Mouse (Mus musculus) cerebellum, postnatal 25 days (tissue): Measurements from ENCODE around the gene Scaf1.

ENCODE experiments used
- DNase-seq, 2 experiments: peaks; one replicate each; pipeline ENCODE4 v3.0.0; 2021; ENCODE audit warnings: mixed read lengths in 2 of 2

Gene Scaf1

DNA sequence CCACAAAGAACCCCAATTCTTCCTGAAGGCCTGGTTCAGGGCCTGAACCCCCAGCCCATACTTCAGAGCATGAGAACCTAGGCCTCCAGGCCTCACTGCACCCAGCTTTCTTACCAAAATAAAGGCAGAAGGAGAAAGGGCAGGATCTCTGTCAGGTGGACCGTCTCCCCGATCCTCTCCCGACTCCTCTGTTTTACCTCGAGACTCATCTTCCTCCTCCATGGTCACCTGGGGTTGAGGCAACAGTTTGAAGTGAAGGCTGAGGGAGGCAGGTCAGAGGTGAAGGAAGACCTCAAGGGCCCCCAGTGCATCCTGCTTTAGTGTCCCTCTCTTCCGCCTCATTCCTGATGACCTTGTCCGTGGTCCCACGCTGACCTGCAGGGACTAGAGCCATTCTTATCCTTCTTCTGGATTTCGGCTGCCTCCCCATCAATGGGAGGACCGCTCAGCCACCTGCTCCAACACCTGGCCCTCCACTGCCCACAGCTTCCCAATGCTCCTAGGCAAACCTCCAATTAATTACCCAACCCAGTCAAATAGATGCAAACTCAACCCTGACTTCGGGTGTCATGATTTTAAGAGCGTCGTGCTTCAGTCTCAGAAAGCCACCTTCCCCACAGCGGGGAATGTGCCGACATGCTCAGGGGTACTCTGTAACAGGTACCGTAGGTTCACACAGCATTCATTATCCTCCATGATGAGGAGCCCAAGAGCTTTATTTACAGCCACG lies 2.6 kb downstream of the Scaf1 start:
- DNase-seq: no peak

DNA sequence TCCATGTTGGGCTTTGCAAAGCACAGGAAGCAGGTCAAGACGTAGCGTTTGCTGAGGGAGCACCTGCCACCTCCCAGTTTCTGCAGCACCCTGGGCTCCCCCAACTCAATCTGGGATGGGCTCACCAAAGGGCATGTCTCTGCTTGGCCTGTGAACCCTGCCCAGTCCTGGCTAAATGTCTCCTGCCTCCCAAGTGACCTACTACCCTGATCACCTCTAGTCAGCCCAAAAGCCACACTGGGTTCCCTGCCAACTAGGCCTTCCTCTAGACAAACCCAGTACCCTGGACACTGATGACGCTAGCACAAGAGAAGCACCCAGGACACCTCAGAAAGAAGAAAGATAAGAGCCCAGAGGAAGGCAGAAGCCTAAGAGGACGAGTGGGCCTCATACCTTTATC lies 3.3 kb downstream of the Scaf1 start:
- no peak for DNase-seq

GRCm38 (mm10) chr7:45012011-45012410 lies 4.2 kb downstream of the Scaf1 start:
- no peak for DNase-seq

DNA sequence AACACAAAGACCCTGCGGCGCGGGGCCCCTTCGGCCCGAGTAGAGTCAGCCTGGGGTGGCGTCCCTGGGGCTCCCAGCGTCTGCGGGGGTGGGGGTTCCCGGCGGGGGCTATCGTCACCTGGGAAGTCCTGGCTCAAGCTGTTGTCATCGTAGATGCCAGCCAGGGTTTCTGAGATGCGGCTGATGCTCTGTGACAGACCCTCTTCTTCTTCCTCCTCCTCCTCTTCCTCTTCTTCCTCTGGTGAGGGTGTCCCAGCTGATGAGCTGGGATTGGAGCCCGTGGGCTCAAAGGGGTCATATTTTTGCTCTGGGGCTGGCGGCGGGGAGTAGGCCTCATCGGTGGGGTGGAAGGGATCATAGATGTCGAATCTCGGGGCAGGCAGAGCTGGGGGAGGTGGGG lies 7.8 kb downstream of the Scaf1 start:
- peak in 1 of 2 experiments; percentile 33 for DNase-seq

GRCm38 (mm10) chr7:45007846-45008245 lies 8.3 kb downstream of the Scaf1 start:
- peak in 1 of 2 experiments; percentile 20 for DNase-seq

- DNase-seq: no peak
Measured at GRCm38 (mm10) chr7:45007141-45007540, 9.0 kb downstream of the Scaf1 start.

DNA sequence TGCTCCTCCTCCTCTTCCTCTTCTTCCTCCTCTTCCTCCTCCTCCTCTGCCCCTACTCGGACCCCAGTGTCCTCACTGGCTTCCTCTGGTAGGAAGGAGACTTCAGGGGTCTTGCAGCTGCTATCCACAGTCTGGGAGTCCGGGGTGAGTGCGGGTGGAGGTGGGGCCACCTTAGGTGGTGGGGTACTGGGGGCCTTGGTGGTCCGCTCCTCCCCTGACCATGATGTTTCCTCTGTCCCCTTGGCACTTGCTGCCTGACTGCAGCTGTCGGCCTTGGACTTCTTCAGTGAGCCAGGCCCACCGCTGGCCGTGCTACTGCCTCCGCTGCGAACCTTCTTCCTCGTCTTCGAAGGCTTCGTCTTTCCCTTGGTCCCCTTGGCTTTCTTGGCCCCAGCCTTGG lies 9.7 kb downstream of the Scaf1 start:
- peak in 1 of 2 experiments; percentile 17 for DNase-seq

DNA sequence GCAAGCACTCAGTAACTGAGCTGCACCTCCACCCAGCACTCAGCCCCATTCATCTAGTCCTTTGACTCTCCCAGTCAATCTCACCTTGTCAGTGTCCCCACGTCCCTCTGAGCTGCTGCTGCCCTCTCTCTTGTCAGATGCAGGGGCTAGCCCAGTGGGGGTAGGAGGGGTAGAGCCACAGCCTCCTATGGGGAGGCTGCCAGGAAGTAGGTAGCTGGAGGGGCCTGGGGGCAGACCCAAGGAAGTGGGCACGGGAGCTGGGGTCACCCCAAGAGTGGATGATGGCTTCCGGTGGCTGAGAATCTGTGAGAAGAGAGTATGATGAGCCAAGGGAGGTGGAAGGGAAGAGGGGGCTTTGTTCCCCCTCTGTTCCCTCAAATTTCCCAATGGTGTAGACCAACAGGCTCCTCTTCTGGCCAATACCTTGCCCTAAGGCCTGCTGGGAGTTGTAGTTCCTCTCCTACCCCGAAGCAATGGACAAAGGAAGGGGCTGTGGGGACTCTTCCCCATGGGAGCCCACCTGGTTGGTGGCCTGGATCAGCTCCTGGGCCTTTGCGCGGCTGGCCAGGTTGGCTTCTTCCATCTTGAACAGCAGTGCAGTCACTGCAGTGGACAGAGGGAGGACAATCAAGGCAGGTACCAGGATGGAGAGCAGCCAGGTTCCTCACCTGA lies 10.7 kb downstream of the Scaf1 start:
- DNase-seq: no peak

DNA sequence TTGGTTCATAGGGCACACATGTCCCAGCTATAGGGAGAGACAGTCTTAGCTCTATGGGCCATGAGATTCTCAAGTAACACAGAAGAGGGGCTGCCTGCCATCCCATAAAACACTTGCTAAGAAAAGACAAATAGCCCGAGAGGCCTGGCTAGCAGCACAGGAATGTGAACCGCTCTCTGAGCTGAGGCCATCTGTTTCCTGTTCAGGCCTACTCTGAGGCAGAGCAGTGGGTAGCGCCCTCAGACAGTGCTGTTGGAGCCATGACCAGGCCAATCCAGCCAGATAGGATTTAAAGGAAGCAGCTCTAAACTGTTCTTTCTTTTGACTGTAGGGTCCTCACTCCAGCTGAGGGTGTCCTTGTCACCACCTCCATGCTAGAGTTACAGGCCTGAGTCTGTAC lies 11.6 kb downstream of the Scaf1 start:
- DNase-seq: no peak

- peak; percentile 45 to 67 for DNase-seq
Measured at GRCm38 (mm10) chr7:45002440-45002839, 13.7 kb downstream of the Scaf1 start.

DNA sequence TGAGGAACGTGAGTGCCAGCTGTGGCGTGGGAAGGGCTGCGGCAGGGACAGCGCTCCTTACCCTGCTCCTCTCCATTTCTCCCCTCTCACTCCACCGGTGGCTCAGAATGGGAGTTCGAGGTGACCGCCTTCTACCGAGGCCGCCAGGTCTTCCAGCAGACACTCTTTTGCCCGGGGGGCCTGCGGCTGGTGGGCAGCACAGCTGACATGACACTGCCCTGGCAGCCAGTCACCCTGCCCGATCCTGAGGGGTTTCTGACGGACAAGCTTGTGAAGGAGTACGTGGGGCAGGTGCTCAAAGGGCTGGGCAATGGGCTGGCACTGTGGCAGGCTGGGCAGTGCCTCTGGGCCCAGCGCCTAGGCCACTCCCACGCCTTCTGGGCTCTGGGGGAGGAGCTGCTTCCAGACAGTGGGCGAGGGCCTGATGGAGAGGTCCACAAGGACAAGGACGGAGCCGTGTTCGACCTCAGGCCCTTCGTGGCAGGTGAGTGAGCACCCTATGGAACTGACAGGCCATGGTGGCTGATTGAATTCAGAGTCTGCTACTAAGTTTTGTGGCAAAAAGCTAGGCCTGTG lies 15.5 kb downstream of the Scaf1 start:
- DNase-seq: no peak

DNA sequence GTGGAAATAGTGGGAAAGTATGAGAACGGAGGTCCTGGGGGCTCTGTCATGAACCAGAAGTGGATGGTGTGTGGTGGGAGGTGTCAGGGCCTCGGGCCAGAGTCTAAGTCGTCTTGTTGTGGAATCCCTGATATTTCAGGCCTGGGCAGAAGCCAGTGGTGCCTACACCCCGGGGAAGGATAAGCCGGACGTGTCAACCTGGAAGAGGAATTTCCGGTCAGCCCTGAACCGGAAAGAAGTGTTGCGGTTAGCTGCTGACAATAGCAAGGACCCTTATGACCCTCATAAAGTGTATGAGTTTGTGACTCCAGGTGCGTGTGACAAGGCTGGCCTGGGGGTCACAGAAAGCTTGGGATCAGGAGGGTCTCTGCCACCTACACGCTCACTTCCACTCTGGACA lies 16.4 kb downstream of the Scaf1 start:
- no peak for DNase-seq

- DNase-seq: peak; percentile 53 to 67
Measured at GRCm38 (mm10) chr7:44998501-44998955, 17.6 kb downstream of the Scaf1 start, which contains the start of gene Bcl2l12. Bcl2l12 (minus strand) TSS chr7:44998712.

DNA sequence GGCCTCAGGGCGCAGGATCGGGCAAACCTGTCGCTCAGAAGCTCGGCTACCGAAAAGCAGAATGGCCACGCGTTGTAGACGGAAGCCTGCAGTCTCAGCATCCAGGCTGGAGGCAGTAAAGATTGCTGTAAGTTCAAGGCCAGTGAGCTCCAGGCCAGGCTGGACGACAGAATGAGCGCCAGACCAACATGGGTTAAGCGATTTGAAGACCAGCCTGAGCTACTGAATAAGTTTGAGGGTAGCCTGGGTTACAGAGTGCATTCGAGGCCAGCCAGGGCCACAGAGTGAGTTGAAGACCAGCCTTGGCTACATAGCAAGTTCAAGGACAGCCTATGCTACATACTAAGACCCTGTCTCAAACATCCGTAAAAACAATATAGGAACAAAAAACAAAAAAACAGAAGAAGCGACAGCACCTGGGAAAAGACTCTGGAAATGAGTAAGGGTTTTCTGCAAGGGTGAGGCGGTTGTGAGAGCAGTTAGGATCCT lies 18.2 kb downstream of the Scaf1 start:
- DNase-seq: no peak

- DNase-seq: peak; percentile 96 to 97
Measured at GRCm38 (mm10) chr7:44997231-44997939, 18.8 kb downstream of the Scaf1 start, which contains the start of gene Irf3. Irf3 (plus strand) TSS chr7:44997648.

DNA sequence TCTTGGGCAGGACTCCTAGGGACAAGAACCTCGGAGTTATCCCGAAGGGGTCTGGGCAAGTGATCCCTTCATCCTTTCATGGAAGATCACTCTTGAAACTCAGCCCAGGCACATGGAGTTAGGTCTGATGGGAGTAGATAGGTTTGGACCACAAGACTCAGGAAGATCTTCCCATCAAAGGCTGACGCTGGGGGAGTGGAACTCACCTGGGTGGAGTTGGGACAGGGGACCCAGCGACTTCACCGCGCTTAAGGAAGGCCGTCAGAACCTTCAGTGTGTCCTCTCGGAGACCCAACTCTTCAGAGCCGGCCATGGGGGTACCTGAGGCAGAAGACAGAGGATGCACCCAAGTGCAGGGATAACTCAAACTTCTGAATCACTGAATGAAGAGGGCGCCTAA lies 19.5 kb downstream of the Scaf1 start:
- no peak for DNase-seq

- no peak for DNase-seq
Measured at GRCm38 (mm10) chr7:44986879-44987718, 29.1 kb downstream of the Scaf1 start.

DNA sequence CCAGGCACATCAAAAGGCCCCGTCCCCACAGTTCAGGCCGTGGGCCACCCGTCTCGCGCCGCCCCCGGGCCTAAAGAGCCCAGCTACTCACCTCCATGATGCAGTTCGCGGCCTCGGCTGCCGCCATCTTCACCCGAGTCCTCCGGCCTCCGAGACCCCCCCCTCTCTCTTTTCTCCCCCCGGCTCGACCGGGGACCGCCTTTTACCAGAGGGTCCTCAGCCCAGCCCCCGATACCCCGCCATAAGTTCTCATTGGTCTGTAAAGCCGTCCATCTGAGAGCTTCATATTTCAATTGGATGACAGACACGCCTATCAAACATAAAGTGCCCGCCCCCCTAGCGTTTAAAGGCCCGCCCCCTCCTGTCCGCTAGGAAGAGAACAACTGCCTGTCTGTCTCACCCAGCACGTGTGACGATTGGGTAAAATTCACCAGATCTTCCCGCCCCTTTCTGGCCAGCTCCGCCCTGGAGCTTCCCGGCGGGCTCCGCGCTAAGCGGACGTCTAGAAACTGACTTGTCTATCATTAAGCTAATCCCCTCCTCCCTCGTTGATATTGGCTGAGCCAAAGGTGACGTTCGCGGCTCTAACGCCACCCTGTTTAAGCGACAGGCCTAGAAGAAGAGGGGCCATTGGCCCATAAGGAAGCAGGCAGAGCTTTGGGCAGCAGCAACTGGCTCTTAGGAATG lies 29.8 kb downstream of the Scaf1 start, which contains the start of gene Prmt1:
TSS of gene Prmt1 (minus strand) at position 377 of the 687 bp plus-strand sequence.
- DNase-seq: peak; percentile 96 to 98

GRCm38 (mm10) chr7:44985595-44986191 lies 30.5 kb downstream of the Scaf1 start:
- DNase-seq: peak; percentile 56 to 74

DNA sequence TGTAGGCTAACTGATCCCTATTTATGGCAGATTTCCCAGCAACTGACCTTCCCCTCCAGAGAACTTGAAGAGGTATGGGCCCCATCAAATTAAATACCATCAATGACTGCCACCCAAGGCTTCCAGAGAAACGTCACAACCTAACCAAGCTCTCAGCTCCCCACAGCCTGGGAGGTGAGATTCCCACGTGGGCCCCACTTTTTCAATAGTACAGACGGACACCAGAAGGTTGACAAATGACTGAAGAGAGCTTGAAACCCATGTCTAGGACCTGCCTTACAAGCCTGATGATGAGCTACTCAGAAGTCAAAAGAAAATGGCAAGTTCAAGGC lies 31.4 kb downstream of the Scaf1 start:
- no peak for DNase-seq
